Mouse (Mus musculus): Measurements from ENCODE around the gene Ccdc146.
"Not testable (repeated sequence)": the region's sequence is repeated elsewhere in the genome, so short reads cannot be mapped to it uniquely, and the experiment has no call there.

Ccdc146 gene

GRCm38 (mm10) chr5:21332119-21332518 lies 92.4 kb downstream of the Ccdc146 start:
- DNase-seq (ENCODE audit: extremely low spot score, low read depth, low spot score): no peak

GRCm38 (mm10) chr5:21331656-21332055 lies 92.8 kb downstream of the Ccdc146 start:
- DNase-seq (ENCODE audit: extremely low spot score, low read depth, low spot score): no peak

GRCm38 (mm10) chr5:21329672-21330665 lies 94.5 kb downstream of the Ccdc146 start:
- DNase-seq (ENCODE audit: extremely low spot score, low read depth, low spot score): no peak

- DNase-seq (ENCODE audit: extremely low spot score, low read depth, low spot score): no peak
Measured at GRCm38 (mm10) chr5:21328560-21328959, 95.9 kb downstream of the Ccdc146 start.

- no peak for DNase-seq (ENCODE audit: extremely low spot score, low read depth, low spot score)
Measured at GRCm38 (mm10) chr5:21326494-21326893, 98.0 kb downstream of the Ccdc146 start.

- DNase-seq (ENCODE audit: extremely low spot score, low read depth, low spot score): no peak
Measured at GRCm38 (mm10) chr5:21320138-21320537, 104.3 kb downstream of the Ccdc146 start.

- DNase-seq (ENCODE audit: extremely low spot score, low read depth, low spot score): no peak
Measured at GRCm38 (mm10) chr5:21314696-21315095, 109.8 kb downstream of the Ccdc146 start.

GRCm38 (mm10) chr5:21307165-21307564 lies 117.3 kb downstream of the Ccdc146 start:
- no peak for DNase-seq (ENCODE audit: extremely low spot score, low read depth, low spot score)

- no peak for DNase-seq (ENCODE audit: extremely low spot score, low read depth, low spot score)
Measured at GRCm38 (mm10) chr5:21301011-21301410, 123.5 kb downstream of the Ccdc146 start.

- DNase-seq (ENCODE audit: extremely low spot score, low read depth, low spot score): no peak
Measured at GRCm38 (mm10) chr5:21300058-21300457, 124.4 kb downstream of the Ccdc146 start.

- no peak for DNase-seq (ENCODE audit: extremely low spot score, low read depth, low spot score)
Measured at GRCm38 (mm10) chr5:21299076-21299755, 125.3 kb downstream of the Ccdc146 start.

- DNase-seq (ENCODE audit: extremely low spot score, low read depth, low spot score): no peak
Measured at GRCm38 (mm10) chr5:21295683-21296082, 128.8 kb downstream of the Ccdc146 start.

- no peak for DNase-seq (ENCODE audit: extremely low spot score, low read depth, low spot score)
Measured at GRCm38 (mm10) chr5:21290594-21290993, 133.9 kb downstream of the Ccdc146 start.

- no peak for DNase-seq (ENCODE audit: extremely low spot score, low read depth, low spot score)
Measured at GRCm38 (mm10) chr5:21288658-21289435, 135.6 kb downstream of the Ccdc146 start.

GRCm38 (mm10) chr5:21283356-21284062 lies 141.0 kb downstream of the Ccdc146 start:
- no peak for DNase-seq (ENCODE audit: extremely low spot score, low read depth, low spot score)

GRCm38 (mm10) chr5:21277685-21278084 lies 146.8 kb downstream of the Ccdc146 start:
- DNase-seq (ENCODE audit: extremely low spot score, low read depth, low spot score): not testable (repeated sequence)

- DNase-seq (ENCODE audit: extremely low spot score, low read depth, low spot score): no peak
Measured at GRCm38 (mm10) chr5:21271386-21272354, 152.8 kb downstream of the Ccdc146 start.

- DNase-seq (ENCODE audit: extremely low spot score, low read depth, low spot score): no peak
Measured at GRCm38 (mm10) chr5:21270756-21271155, 153.7 kb downstream of the Ccdc146 start.

- DNase-seq (ENCODE audit: extremely low spot score, low read depth, low spot score): no peak
Measured at GRCm38 (mm10) chr5:21269446-21269845, 155.0 kb downstream of the Ccdc146 start.
